Mouse (Mus musculus) urinary bladder, postnatal 36 days (tissue): ENCODE measurements around the gene Iqca.

Source experiments
- DNase-seq, 2 experiments: peaks; one replicate each; pipeline ENCODE4 v3.0.0; 2022; ENCODE audit warnings: low spot score in 2 of 2, mixed read lengths in 1 of 2

Gene Iqca

GRCm38 (mm10) chr1:90153099-90153744 lies at the start of gene Iqca:
Gene Iqca, minus strand, starts transcription at chr1:90153401.
- DNase-seq = peak; percentile 55 to 73

- DNase-seq = peak; percentile 66 to 81
Measured at GRCm38 (mm10) chr1:90202207-90202978, 49.2 kb upstream of the Iqca start.

- no peak for DNase-seq
Measured at GRCm38 (mm10) chr1:90201655-90202054, 48.5 kb upstream of the Iqca start.

- DNase-seq = no peak
Measured at GRCm38 (mm10) chr1:90201246-90201645, 48.0 kb upstream of the Iqca start.

GRCm38 (mm10) chr1:90189046-90189445 lies 35.8 kb upstream of the Iqca start:
- DNase-seq = no peak

- DNase-seq = no peak
Measured at GRCm38 (mm10) chr1:90186874-90187273, 33.7 kb upstream of the Iqca start.

GRCm38 (mm10) chr1:90186173-90186572 lies 33.0 kb upstream of the Iqca start:
- no peak for DNase-seq

- no peak for DNase-seq
Measured at GRCm38 (mm10) chr1:90183602-90184001, 30.4 kb upstream of the Iqca start.

GRCm38 (mm10) chr1:90182521-90182920 lies 29.3 kb upstream of the Iqca start:
- no peak for DNase-seq

GRCm38 (mm10) chr1:90180966-90181699 lies 27.9 kb upstream of the Iqca start:
- no peak for DNase-seq

- DNase-seq = no peak
Measured at GRCm38 (mm10) chr1:90180479-90180878, 27.3 kb upstream of the Iqca start.

- no peak for DNase-seq
Measured at GRCm38 (mm10) chr1:90177978-90178377, 24.8 kb upstream of the Iqca start.

GRCm38 (mm10) chr1:90177565-90177964 lies 24.4 kb upstream of the Iqca start:
- no peak for DNase-seq

GRCm38 (mm10) chr1:90176223-90176622 lies 23.0 kb upstream of the Iqca start:
- DNase-seq = no peak

- no peak for DNase-seq
Measured at GRCm38 (mm10) chr1:90174338-90174737, 21.1 kb upstream of the Iqca start.

- DNase-seq = no peak
Measured at GRCm38 (mm10) chr1:90164319-90164718, 11.1 kb upstream of the Iqca start.

- DNase-seq = no peak
Measured at GRCm38 (mm10) chr1:90163161-90163560, 10.0 kb upstream of the Iqca start.

GRCm38 (mm10) chr1:90162379-90162857 lies 9.2 kb upstream of the Iqca start:
- no peak for DNase-seq

- DNase-seq = no peak
Measured at GRCm38 (mm10) chr1:90161623-90162022, 8.4 kb upstream of the Iqca start.

GRCm38 (mm10) chr1:90159927-90160326 lies 6.7 kb upstream of the Iqca start:
- DNase-seq = no peak

- no peak for DNase-seq
Measured at GRCm38 (mm10) chr1:90156589-90156988, 3.4 kb upstream of the Iqca start.

GRCm38 (mm10) chr1:90153787-90154186 lies 586 bp upstream of the Iqca start:
- DNase-seq = no peak
